Mouse (Mus musculus) neural tube, postnatal 0 days (tissue): ENCODE measurements around the gene Leng8. TPM values are rescaled to one million over a fixed set of nuclear protein-coding genes. Genes with fewer than 3 reads are reported as not detected.

Experiments
- polyA plus RNA-seq: library from polyadenylated mRNA; unstranded; fragments of >200 nt; fragmentation: Nextera tagmentation; extraction: Ambion mirVana; gene quantifications from 2 replicates; pipeline ENCODE4 v1.2.1, GENCODE M21; 2015

Leng8 gene
- 39.6 and 53.1 TPM in 2 replicates for polyA plus RNA-seq

GRCm38 (mm10) chr7:4136771-4137531, at the start of gene Leng8:
Leng8 (plus strand) TSS chr7:4137039.

GRCm38 (mm10) chr7:4119344-4119902, 17.4 kb upstream of the Leng8 start, which contains the start of gene Ttyh1:
Ttyh1 (plus strand) TSS chr7:4119408.

GRCm38 (mm10) chr7:4150059-4150541, 13.3 kb downstream of the Leng8 start, which contains the start of gene Leng9:
Leng9 (minus strand) TSS chr7:4150374.

GRCm38 (mm10) chr7:4164090-4164910, 27.5 kb downstream of the Leng8 start, which contains the start of gene Cdc42ep5:
Cdc42ep5 (minus strand) TSS chr7:4164860.

Other genes starting within 250 kb of the Leng8 start
- 0.17 TPM in 1 of 2 replicates, not detected in the other for gene Gm14548, start 238.9 kb upstream of the Leng8 start, polyA plus RNA-seq
- gene Lilra6, start 221.5 kb upstream of the Leng8 start, polyA plus RNA-seq, result 0.06 TPM in 1 of 2 replicates, not detected in the other
- 4.8 and 5.0 TPM in 2 replicates for gene Lair1, start 73.8 kb upstream of the Leng8 start, polyA plus RNA-seq
- gene Ttyh1, start 17.6 kb upstream of the Leng8 start, polyA plus RNA-seq, result 295 and 344 TPM in 2 replicates
- gene Leng9, start 13.3 kb downstream of the Leng8 start, polyA plus RNA-seq, result 6.5 and 7.2 TPM in 2 replicates
- 11.5 and 16.0 TPM in 2 replicates for gene Cdc42ep5, start 27.8 kb downstream of the Leng8 start, polyA plus RNA-seq
- gene Lilra5, start 100.7 kb downstream of the Leng8 start, polyA plus RNA-seq, result 0.14 and 0.21 TPM in 2 replicates
- gene Ncr1, start 200.7 kb downstream of the Leng8 start, polyA plus RNA-seq, result not detected in 2 replicates